ENCODE assay signal across 9 mouse cellular contexts in genomic region chr7:142083588-142084317, GRCm38 (mm10). TPM values are rescaled to one million over a fixed set of nuclear protein-coding genes. Genes with fewer than 3 reads are reported as not detected.
DNase-seq lines count a peak whose midpoint lies in the region; ATAC-seq and TF ChIP-seq lines count a peak whose summit lies in the region.
"Had no signal": no experiment of that assay in that cellular context is flagged by ENCODE, and none has a peak within 500 bp of the region (broad histone marks: within the 10 kb centered on the region; RNA-seq: fewer than 3 reads in every experiment).

No protein-coding gene starts in this region.

- 30% methylated on average over 12 of the region's 12 CpGs for WGBS in heart, embryonic 15.5 days
- WGBS in lung, embryonic 14.5 days = 19% methylated on average over 12 of the region's 12 CpGs

- no peak overlapping the region for H3K4me3 ChIP-seq in heart, embryonic 15.5 days
- no peak overlapping the region for H3K4me3 ChIP-seq in lung, embryonic 14.5 days (ENCODE audit: low read depth, low read length)

- peaks cover 39% of the 10 kb centered on the region for H3K4me1 ChIP-seq in heart, embryonic 15.5 days (replicated peaks)
- peaks cover 11% of the 10 kb centered on the region for H3K4me1 ChIP-seq in lung, embryonic 14.5 days (ENCODE audit: insufficient read depth)

- 0 out of 2 replicates have a peak overlapping the region, but pooled peaks have one; percentile 14 for H3K4me2 ChIP-seq in heart, embryonic 15.5 days
- no peak overlapping the region for H3K4me2 ChIP-seq in lung, embryonic 14.5 days

- H3K9me3 ChIP-seq in heart, embryonic 15.5 days (replicated peaks) = no peaks in the 10 kb centered on the region
- H3K9me3 ChIP-seq in lung, embryonic 14.5 days (ENCODE audit: low read depth, low read length) = no peaks in the 10 kb centered on the region

- peaks cover 35% of the 10 kb centered on the region for H3K36me3 ChIP-seq in heart, embryonic 15.5 days
- H3K36me3 ChIP-seq in lung, embryonic 14.5 days (ENCODE audit: insufficient read depth) = peaks cover 5% of the 10 kb centered on the region; the same call in 1 of the 2 replicates

- DNase-seq in cerebellum, adult 11-12 months = no peak
- peak; percentile 62 for DNase-seq in urinary bladder, postnatal 25 days (ENCODE audit: low spot score)
- DNase-seq in urinary bladder, adult 2 months (ENCODE audit: low spot score) = no peak
- DNase-seq in lung, embryonic 14.5 days = peak; percentile 65

- H3K27me3 ChIP-seq in heart, embryonic 15.5 days = peaks cover 26% of the 10 kb centered on the region
- H3K27me3 ChIP-seq in lung, embryonic 14.5 days (ENCODE audit: insufficient read depth, low read length) = peaks cover 44% of the 10 kb centered on the region

- no peak overlapping the region for H3K9ac ChIP-seq in heart, embryonic 15.5 days
- no peak overlapping the region for H3K9ac ChIP-seq in lung, embryonic 14.5 days

- 0 out of 2 replicates have a peak, but pooled peaks have one; percentile 19 for ATAC-seq in cerebellum, adult (ENCODE audit: insufficient number of reproducible peaks, low FRiP score, low TSS enrichment)
- ATAC-seq in heart, embryonic 15.5 days (replicated peaks; ENCODE audit: insufficient number of reproducible peaks, insufficient read depth, low FRiP score, low read depth) = peak; percentile 56
- ATAC-seq in lung, embryonic 14.5 days (ENCODE audit: insufficient read depth) = peak; percentile 57; the same call in 1 of the 2 replicates
- ATAC-seq in megakaryocyte progenitor cell, adult 5-6 weeks (replicated peaks; ENCODE audit: poor library complexity) = no peak
- no peak for ATAC-seq in CD4-positive, CD25-positive, alpha-beta regulatory T cell, adult 4 months

- TF ChIP-seq CTCF in lung, embryonic 14.5 days (IDR thresholded peaks at IDR 0.05; ENCODE audit: low read depth) = 0 out of 2 replicates have a peak, but pooled peaks have one; percentile 17

- H3K27ac ChIP-seq in heart, embryonic 15.5 days = peak overlapping the region; percentile 83
- peak overlapping the region; percentile 1; the same call in 1 of the 2 replicates for H3K27ac ChIP-seq in lung, embryonic 14.5 days (ENCODE audit: low read depth)

RNA-seq across cellular contexts. Expression of gene Dusp8, which starts 11.9 kb away (rescaled TPM):
- 4.1 and 5.0 TPM in 2 replicates for polyA plus RNA-seq in urinary bladder, adult 2 months (2012; rRNA removed)
- 11.5 and 12.2 TPM in 2 replicates for polyA plus RNA-seq in heart, embryonic 15.5 days (2015; fragmentation: Nextera tagmentation; extraction: Ambion mirVana)
- 1.8 and 1.9 TPM in 2 replicates for polyA plus RNA-seq in lung, embryonic 14.5 days (2014; fragmentation: Nextera tagmentation; extraction: Ambion mirVana)
- 0.12 TPM in 1 of 2 replicates, not detected in the other for total RNA-seq in megakaryocyte progenitor cell, adult 5-6 weeks (2015)
- total RNA-seq in megakaryocyte progenitor cell, adult 5-6 weeks (2017) = not detected in 2 replicates
- polyA plus RNA-seq in CD4-positive, CD25-positive, alpha-beta regulatory T cell, adult 4 months (2017; shearing (Covaris generic)) = under 1 TPM in 1 of 2 experiments, not detected in 1; 0.17 TPM

RNA-seq across cellular contexts. Expression of gene Mob2, which starts 22.9 kb away (rescaled TPM):
- 91.8 and 102 TPM in 2 replicates for polyA plus RNA-seq in urinary bladder, adult 2 months (2012; rRNA removed)
- 43.4 and 52.7 TPM in 2 replicates for polyA plus RNA-seq in heart, embryonic 15.5 days (2015; fragmentation: Nextera tagmentation; extraction: Ambion mirVana)
- polyA plus RNA-seq in lung, embryonic 14.5 days (2014; fragmentation: Nextera tagmentation; extraction: Ambion mirVana) = 76.2 and 78.4 TPM in 2 replicates
- 45.3 and 45.9 TPM in 2 replicates for total RNA-seq in megakaryocyte progenitor cell, adult 5-6 weeks (2015)
- 45.9 and 47.1 TPM in 2 replicates for total RNA-seq in megakaryocyte progenitor cell, adult 5-6 weeks (2017)
- polyA plus RNA-seq in CD4-positive, CD25-positive, alpha-beta regulatory T cell, adult 4 months (2017; shearing (Covaris generic)) = 10 to 100 TPM; 63.0 to 78.7 TPM

RNA-seq across cellular contexts. Expression of gene Gm45618, which starts 36.8 kb away (rescaled TPM):
- not detected in 2 replicates for polyA plus RNA-seq in urinary bladder, adult 2 months (2012; rRNA removed)
- not detected in 2 replicates for polyA plus RNA-seq in heart, embryonic 15.5 days (2015; fragmentation: Nextera tagmentation; extraction: Ambion mirVana)
- not detected in 2 replicates for polyA plus RNA-seq in lung, embryonic 14.5 days (2014; fragmentation: Nextera tagmentation; extraction: Ambion mirVana)
- not detected in 2 replicates for total RNA-seq in megakaryocyte progenitor cell, adult 5-6 weeks (2015)
- total RNA-seq in megakaryocyte progenitor cell, adult 5-6 weeks (2017) = not detected in 2 replicates
- polyA plus RNA-seq in CD4-positive, CD25-positive, alpha-beta regulatory T cell, adult 4 months (2017; shearing (Covaris generic)) = not detected
- total RNA-seq: left cerebral cortex, postnatal 25 days had no signal

RNA-seq across cellular contexts. Expression of gene Gm39115, which starts 52.1 kb away (rescaled TPM):
- not detected in 2 replicates for polyA plus RNA-seq in urinary bladder, adult 2 months (2012; rRNA removed)
- polyA plus RNA-seq in heart, embryonic 15.5 days (2015; fragmentation: Nextera tagmentation; extraction: Ambion mirVana) = not detected in 2 replicates
- not detected in 2 replicates for polyA plus RNA-seq in lung, embryonic 14.5 days (2014; fragmentation: Nextera tagmentation; extraction: Ambion mirVana)
- not detected in 2 replicates for total RNA-seq in megakaryocyte progenitor cell, adult 5-6 weeks (2015)
- not detected in 2 replicates for total RNA-seq in megakaryocyte progenitor cell, adult 5-6 weeks (2017)
- polyA plus RNA-seq in CD4-positive, CD25-positive, alpha-beta regulatory T cell, adult 4 months (2017; shearing (Covaris generic)) = not detected
- total RNA-seq: left cerebral cortex, postnatal 25 days had no signal

Comparison
In these comparisons a context has a peak if more than half of its experiments do, and no peak if none do; other contexts are left out.
1. DNase-seq: peak in urinary bladder, postnatal 25 days (single experiment) and lung, embryonic 14.5 days (single experiment); none in cerebellum, adult 11-12 months (single experiment) and urinary bladder, adult 2 months (single experiment).
2. ATAC-seq: peak in cerebellum, adult (single experiment), heart, embryonic 15.5 days (single experiment) and lung, embryonic 14.5 days (single experiment); none in megakaryocyte progenitor cell, adult 5-6 weeks (single experiment) and CD4-positive, CD25-positive, alpha-beta regulatory T cell, adult 4 months (single experiment).